Mouse (Mus musculus): ENCODE data around the gene Hdac1.
A peak's percentile ranks its signal among the peaks of the same experiment; 100 is the strongest.
"Not testable (repeated sequence)": the region's sequence is repeated elsewhere in the genome, so short reads cannot be mapped to it uniquely, and the experiment has no call there.

The Hdac1 gene

GRCm38 (mm10) chr4:129558321-129558955, 15.9 kb upstream of the Hdac1 start:
- DNase-seq (ENCODE audit: low read depth, low spot score) = no peak

DNA sequence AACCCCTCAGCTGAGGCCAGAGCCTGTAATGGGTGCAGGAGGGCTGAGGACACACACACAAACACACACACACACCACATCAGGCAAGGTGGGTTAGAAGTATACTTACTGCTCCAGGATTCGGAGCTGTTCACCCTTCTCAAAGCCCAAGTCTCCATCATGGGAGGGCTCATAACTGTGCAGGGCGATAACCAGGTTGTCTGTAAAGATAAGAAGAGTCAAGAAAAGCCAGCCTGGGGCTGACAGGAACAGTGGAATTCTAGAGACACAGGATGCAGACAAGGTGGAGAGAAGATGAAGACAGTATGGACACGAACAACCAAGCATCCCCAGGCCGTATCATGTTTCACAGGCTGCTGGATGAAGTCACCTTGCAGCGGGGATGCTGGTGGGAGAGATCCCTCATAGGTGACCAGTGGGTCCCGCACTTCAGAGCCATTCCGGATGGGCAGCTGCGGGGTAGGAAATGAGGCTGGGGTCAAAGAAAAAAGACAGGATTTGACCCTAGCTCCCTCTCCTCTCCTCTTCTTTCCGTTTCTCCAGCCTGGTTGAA, 14.8 kb upstream of the Hdac1 start:
- no peak for DNase-seq (ENCODE audit: low read depth, low spot score)

GRCm38 (mm10) chr4:129556532-129557223, 14.2 kb upstream of the Hdac1 start:
- peak; percentile 57 for DNase-seq (ENCODE audit: low read depth, low spot score)

DNA sequence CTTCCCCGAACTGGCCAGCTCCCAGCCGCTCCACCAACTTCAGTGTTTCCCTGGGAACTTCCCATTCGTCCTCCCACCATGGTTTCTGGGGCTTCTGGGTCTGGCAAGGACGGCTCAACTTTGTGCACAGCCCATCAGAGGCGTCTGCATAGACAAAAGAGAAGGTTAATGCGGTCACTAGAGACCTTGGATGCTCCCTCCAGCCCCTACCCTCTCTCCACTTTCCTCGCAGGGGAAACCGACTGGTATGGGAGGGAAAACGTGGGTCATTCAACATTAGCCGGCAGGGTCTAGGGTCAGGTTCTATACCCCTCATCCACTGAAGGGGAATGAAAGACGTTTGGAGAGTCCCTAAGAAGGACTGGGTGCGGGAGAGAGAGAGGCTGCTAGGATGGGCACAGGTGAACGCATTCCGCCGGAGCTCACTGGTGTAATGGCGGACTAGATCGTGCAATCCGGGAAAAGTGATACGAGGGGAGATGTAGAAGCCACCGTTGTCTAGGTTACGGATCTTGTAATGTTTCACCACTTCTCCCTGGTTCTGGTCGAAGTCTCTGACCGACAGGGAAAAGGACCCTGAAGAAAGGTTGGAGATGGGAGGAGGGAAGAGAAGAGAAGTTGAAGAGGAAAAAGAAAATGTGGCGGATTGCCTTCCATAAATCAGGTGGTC, 13.5 kb upstream of the Hdac1 start:
- DNase-seq (ENCODE audit: low read depth, low spot score) = no peak

DNA sequence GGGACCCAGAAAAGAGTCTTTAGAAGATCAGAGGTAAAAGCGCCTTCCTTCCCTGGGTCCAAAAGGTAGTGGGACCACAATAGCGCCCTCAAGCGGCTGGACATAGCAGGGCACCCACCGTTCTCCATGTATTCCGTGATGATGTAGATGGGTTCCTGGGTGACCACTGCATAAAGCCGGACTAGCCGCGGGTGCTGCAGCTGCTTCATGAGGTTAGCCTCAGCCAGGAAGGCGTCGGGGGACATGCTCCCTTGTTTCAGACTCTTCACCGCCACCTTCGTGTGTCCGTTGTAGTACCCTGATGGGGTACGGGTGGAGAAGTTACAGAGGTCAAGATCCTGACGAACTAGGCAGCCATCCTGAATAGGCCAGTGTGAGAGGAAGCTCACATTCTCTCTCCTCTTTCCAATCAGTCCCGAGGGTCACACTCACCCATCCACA, 12.9 kb upstream of the Hdac1 start:
- DNase-seq (ENCODE audit: low read depth, low spot score) = no peak

DNA sequence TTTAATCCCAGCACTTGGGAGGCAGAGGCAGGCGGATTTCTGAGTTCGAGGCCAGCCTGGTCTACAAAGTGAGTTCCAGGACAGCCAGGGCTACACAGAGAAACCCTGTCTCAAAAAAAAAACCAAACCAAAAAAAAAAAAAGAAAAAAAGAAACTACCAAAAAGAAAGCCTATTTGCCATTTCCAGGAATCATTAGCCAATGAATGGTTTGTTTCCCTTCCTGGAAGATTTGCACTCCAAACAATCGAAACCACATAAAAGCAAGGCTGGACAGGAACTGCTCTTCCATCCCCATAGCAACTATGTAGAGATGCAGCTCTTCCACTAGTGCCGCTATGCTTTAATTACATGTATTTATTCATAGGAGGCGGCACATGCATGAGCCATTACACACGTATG, 12.0 kb upstream of the Hdac1 start:
- not testable (repeated sequence) for DNase-seq (ENCODE audit: low read depth, low spot score)

GRCm38 (mm10) chr4:129550295-129550694, 7.8 kb upstream of the Hdac1 start:
- no peak for DNase-seq (ENCODE audit: low read depth, low spot score)

DNA sequence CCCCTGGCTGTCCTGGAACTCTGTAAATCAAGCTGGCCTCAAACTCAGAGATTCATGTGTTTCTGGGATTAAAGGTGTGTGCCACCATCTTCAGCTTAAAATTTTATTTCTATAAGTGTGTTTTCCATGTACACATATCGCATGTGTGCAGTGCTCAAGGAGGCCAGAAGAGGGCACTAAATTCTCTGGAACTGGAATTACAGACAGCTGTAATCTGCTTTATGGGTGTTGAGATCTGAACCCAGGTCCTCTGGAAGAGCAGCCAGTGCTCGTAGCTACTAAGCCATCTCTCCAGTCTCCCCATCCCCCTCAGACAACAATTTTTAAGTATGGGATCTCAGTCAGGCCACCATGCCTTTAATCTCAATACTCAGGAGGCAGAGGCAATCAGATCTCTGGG, 6.8 kb upstream of the Hdac1 start:
- no peak for DNase-seq (ENCODE audit: low read depth, low spot score)

GRCm38 (mm10) chr4:129547631-129548030, 5.1 kb upstream of the Hdac1 start:
- DNase-seq (ENCODE audit: low read depth, low spot score) = not testable (repeated sequence)

GRCm38 (mm10) chr4:129544106-129544505, 1.6 kb upstream of the Hdac1 start:
- no peak for DNase-seq (ENCODE audit: low read depth, low spot score)

DNA sequence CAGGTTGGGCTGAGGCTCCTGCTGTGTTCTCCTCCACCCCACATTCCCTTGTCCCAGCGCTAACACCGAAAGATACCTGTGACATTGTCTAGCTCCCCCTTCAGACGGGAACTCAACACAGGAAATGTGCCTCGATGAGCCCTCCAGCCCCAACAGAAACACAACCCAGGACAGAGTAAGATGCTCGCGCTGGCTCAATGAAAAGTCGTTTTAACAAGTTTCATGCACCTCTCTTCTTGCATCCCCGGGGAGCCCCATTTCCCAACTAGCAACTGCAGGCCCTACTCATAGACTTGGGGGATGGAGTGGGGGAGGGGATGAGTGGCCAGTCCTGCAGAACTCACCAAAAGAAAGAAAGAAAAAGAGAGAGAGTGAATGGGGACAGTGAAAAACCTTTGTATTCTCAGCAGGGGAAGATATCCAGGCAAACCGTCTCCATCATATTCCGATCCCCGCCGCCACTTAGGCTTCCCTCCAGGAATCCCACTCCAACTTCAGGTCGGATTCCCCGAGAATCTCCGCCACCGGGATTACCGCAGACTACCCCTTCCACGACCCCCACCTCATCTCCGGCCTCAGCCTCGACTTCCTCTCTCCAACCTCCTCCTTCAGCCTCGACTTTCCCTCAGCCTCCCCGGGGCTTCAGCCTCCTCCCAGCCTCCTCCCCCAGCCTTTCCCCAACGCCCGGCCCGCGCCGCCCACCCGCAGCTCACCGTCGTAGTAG, 483 bp downstream of the Hdac1 start:
- DNase-seq (ENCODE audit: low read depth, low spot score) = no peak

DNA sequence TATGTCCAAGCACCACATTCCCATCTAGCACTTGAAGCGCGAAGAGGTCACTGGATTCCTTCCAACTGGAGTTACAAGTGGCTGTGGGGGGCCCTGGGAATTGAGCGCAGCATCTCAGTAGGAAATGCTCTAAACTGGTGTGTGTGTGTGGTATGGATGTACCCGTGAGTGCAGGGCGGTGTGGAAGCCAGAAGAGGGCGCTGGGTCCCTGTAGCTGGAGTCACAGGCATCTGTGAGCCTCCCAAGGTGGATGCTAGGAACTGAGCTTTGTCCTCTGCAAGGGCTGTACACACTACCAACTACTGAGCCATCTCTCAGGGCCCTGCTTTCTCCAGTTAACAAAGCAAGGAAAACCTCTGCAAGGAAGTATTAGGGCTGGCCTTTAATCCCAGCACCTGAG, 2.5 kb downstream of the Hdac1 start:
- no peak for DNase-seq (ENCODE audit: low read depth, low spot score)

DNA sequence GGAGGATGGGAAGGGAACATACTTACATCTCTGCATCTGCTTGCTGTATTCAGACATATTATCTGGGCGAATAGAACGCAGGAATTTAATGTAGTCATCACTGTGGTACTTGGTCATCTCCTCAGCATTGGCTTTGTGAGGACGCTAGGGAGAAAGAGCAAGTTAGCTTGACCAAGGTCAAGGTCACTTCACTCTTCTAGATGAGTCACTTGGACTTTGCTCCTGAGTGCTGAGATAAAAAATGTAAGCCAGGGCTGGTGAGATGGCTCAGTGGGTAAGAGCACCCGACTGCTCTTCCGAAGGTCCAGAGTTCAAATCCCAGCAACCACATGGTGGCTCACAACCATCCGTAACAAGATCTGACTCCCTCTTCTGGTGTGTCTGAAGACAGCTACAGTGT, 13.6 kb downstream of the Hdac1 start:
- not testable (repeated sequence) for DNase-seq (ENCODE audit: low read depth, low spot score)

- DNase-seq (ENCODE audit: low read depth, low spot score) = no peak
These were observed 16.6 kb downstream of the Hdac1 start for GRCm38 (mm10) chr4:129525889-129526288.

DNA sequence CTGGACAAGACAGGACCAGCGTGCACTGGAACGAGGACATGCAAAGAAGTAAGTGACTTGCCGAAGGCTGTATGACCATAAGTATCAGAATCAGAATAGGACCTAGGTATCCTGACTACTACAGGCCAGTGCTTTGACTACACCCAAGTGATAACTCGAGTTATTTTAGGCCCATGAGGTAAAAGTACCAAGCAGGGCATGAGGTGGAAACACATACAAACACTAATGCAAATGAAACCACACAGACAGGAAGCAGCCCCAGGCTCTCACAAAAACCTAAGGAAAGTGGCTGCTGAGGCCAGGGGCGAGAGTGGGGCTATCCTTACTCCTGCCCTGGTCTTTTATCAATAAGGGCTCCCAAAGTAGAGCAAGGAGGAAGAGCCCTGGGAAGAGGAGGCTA, 17.2 kb downstream of the Hdac1 start:
- DNase-seq (ENCODE audit: low read depth, low spot score) = no peak

- DNase-seq (ENCODE audit: low read depth, low spot score) = no peak
These were observed 24.0 kb downstream of the Hdac1 start for GRCm38 (mm10) chr4:129518519-129518918.

GRCm38 (mm10) chr4:129516925-129517324, 25.6 kb downstream of the Hdac1 start:
- DNase-seq (ENCODE audit: low read depth, low spot score) = no peak

GRCm38 (mm10) chr4:129514300-129514898, 28.1 kb downstream of the Hdac1 start:
- no peak for DNase-seq (ENCODE audit: low read depth, low spot score)

DNA sequence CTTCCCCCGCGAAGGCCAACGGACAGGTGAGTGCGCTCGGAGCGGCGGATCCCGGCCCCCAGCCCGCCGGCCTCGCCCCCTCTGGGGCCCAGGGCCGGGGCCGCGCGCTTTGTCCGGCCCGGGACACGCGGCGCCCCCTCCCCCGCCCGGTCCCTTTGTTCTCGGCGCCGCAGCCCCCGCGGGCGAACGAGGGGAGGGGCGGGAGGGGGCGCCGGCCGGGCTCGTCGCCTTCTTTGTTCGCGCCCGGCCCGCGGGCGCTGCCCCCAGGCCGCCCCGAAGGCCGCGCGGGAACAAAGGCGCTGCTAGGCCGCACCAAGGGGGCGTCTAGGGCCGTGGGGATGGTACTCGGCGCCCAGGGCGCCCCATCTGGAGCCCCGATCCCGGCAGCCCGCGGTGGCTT, 28.6 kb downstream of the Hdac1 start:
- no peak for DNase-seq (ENCODE audit: low read depth, low spot score)

DNA sequence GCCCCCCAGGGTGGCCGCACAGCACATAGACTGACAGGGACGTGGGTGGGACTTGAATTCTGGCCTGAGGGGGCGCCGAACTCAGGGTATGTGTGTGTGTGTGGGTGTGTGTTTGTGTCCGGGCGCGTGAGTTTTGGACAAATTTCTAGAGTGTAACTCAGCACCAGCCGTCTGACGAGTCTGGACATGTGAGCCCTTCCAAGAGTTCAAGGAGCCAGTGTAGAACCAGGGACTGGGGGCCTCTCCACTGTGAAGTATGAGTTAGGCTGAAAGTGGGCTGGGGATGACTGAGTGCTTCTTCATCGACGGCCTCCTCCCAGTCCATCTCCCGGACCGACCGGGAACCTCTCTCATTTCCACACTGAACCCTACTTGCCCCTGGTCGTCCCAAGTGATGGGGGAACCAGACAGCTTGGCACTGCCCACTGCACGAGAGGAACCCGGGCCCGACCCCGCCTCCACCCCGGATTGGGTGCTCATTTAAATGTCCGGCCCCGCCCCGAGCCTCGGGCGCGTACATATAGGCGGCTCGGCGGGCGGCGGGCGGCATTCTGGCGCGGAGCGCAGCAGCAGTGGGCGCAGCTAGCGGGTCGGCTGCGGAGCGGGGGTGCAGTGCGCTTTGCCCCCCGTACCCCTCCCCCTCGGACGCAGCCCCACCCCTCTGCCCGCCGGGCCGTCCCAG, 29.3 kb downstream of the Hdac1 start, which contains the start of gene Marcksl1:
TSS of gene Marcksl1 (plus strand) at position 496 of the 682 bp plus-strand sequence.
- DNase-seq (ENCODE audit: low read depth, low spot score) = no peak

All from telencephalon, adult 2 months (tissue).